Mouse (Mus musculus) CH12.LX (cell line): Measurements from ENCODE around the gene Fus. TPM values are rescaled to one million over a fixed set of nuclear protein-coding genes. Genes with fewer than 3 reads are reported as not detected.
A peak's percentile ranks its signal among the peaks of the same experiment; 100 is the strongest.

Experiments used
- DNase-seq: peaks from one replicate; pipeline ENCODE4 v3.0.0-alpha.2; 2013; ENCODE audit errors: extremely low read depth
- H3K27ac ChIP-seq: 2 replicates; pipeline ENCODE4 v1.5.1; 2012; ENCODE audit warnings: low read depth, mild to moderate bottlenecking, control low read depth, moderate library complexity; ENCODE audit not compliant: insufficient read depth
- H3K27me3 ChIP-seq: replicated peaks from 2 replicates; pipeline ENCODE3; 2012; ENCODE audit warnings: inconsistent platforms
- H3K36me3 ChIP-seq, 2 experiments: replicated peaks in 1 of 2; 2 replicates each; pipeline versions ENCODE3 to v1.6.1; 2012; ENCODE audit warnings: inconsistent platforms in 1 of 2, low read length in 1 of 2, mild to moderate bottlenecking in 1 of 2, mixed read lengths in 1 of 2, moderate library complexity in 1 of 2; ENCODE audit not compliant: control insufficient read depth in 1 of 2, insufficient read depth in 1 of 2
- H3K4me1 ChIP-seq, 2 experiments: 2 replicates each; pipeline ENCODE4 v1.6.1; 2012; ENCODE audit warnings: inconsistent platforms in 1 of 2, moderate library complexity in 1 of 2; ENCODE audit not compliant: insufficient read depth in 2 of 2, control insufficient read depth in 1 of 2
- H3K4me2 ChIP-seq: 2 replicates; pipeline ENCODE4 v1.6.1; 2012; ENCODE audit warnings: low read depth, mild to moderate bottlenecking, control low read depth; ENCODE audit not compliant: poor library complexity, insufficient read depth, severe bottlenecking
- H3K4me3 ChIP-seq, 3 experiments: fragments of 150-350 bp in 1 of 3; sonication (generic) in 1 of 3; replicated peaks in 1 of 3; 2 replicates each; pipeline versions ENCODE3 to v1.5.1; 2011 to 2012; ENCODE audit warnings: low read depth in 2 of 3, low read length in 2 of 3, mild to moderate bottlenecking in 2 of 3, moderate library complexity in 2 of 3, control low read depth in 1 of 3, improper control_type of control experiment in 1 of 3, inconsistent platforms in 1 of 3, mixed read lengths in 1 of 3; ENCODE audit not compliant: poor library complexity in 1 of 3
- H3K79me2 ChIP-seq: replicated peaks from 2 replicates; pipeline ENCODE4 v1.6.1; 2012; ENCODE audit warnings: mild to moderate bottlenecking, moderate library complexity; ENCODE audit not compliant: control insufficient read depth, poor library complexity, insufficient read depth, severe bottlenecking; ENCODE audit errors: extremely low read depth
- H3K9ac ChIP-seq: 2 replicates; pipeline ENCODE4 v1.6.1; 2012; ENCODE audit warnings: low read depth, mild to moderate bottlenecking, control low read depth, moderate library complexity; ENCODE audit not compliant: insufficient read depth
- H3K9me3 ChIP-seq: replicated peaks from 2 replicates; pipeline ENCODE3; 2012; ENCODE audit warnings: low read length, inconsistent platforms, mixed read lengths
- BHLHE40 ChIP-seq: IDR thresholded peaks from 2 replicates; pipeline ENCODE4 v1.6.1; 2011; ENCODE audit warnings: mild to moderate bottlenecking, low read depth, low read length, improper control_type of control experiment
- EP300 ChIP-seq: IDR thresholded peaks from 2 replicates; pipeline ENCODE4 v1.6.1; 2011; ENCODE audit warnings: low read length, improper control_type of control experiment
- ETS1 ChIP-seq: conservative IDR thresholded peaks from 2 replicates; pipeline ENCODE4 v1.6.1; 2012; ENCODE audit warnings: low read depth, mild to moderate bottlenecking, inconsistent platforms, low read length, improper control_type of control experiment, moderate library complexity
- HCFC1 ChIP-seq: IDR thresholded peaks from 2 replicates; pipeline ENCODE4 v1.6.1; 2012; ENCODE audit warnings: low read depth, mild to moderate bottlenecking, inconsistent platforms, low read length, improper control_type of control experiment
- JUN ChIP-seq: IDR thresholded peaks from 2 replicates; pipeline ENCODE4 v1.6.1; 2011; ENCODE audit warnings: low read depth, mild to moderate bottlenecking, low read length, improper control_type of control experiment, moderate library complexity; ENCODE audit not compliant: insufficient read depth
- JUND ChIP-seq: conservative IDR thresholded peaks from 2 replicates; pipeline ENCODE4 v1.6.1; 2011; ENCODE audit warnings: low read depth, low read length, improper control_type of control experiment
- KAT2A ChIP-seq: IDR thresholded peaks from 2 replicates; pipeline ENCODE4 v1.6.1; 2012; ENCODE audit warnings: low read length, improper control_type of control experiment, inconsistent platforms; ENCODE audit not compliant: insufficient replicate concordance
- MAFK ChIP-seq: IDR thresholded peaks from 2 replicates; pipeline ENCODE4 v1.6.1; 2011; ENCODE audit warnings: low read length, improper control_type of control experiment; ENCODE audit not compliant: insufficient replicate concordance
- MAX ChIP-seq: IDR thresholded peaks from 2 replicates; pipeline ENCODE4 v1.6.1; 2011; ENCODE audit warnings: low read length, improper control_type of control experiment
- MAZ ChIP-seq: IDR thresholded peaks from 2 replicates; pipeline ENCODE4 v1.6.1; 2012; ENCODE audit warnings: low read depth, mild to moderate bottlenecking, inconsistent platforms, low read length, improper control_type of control experiment, moderate library complexity
- MEF2A ChIP-seq: IDR thresholded peaks from 2 replicates; pipeline ENCODE4 v1.6.1; 2014; ENCODE audit warnings: low read depth, mild to moderate bottlenecking, inconsistent platforms, low read length, improper control_type of control experiment, borderline replicate concordance
- MXI1 ChIP-seq: IDR thresholded peaks from 2 replicates; pipeline ENCODE4 v1.6.1; 2011; ENCODE audit warnings: mild to moderate bottlenecking, low read depth, low read length, improper control_type of control experiment
- NELFE ChIP-seq: IDR thresholded peaks from 2 replicates; pipeline ENCODE4 v1.6.1; 2011; ENCODE audit warnings: low read depth, low read length, improper control_type of control experiment
- NRF1 ChIP-seq: IDR thresholded peaks from 2 replicates; pipeline ENCODE4 v1.6.1; 2014; ENCODE audit warnings: low read depth, mild to moderate bottlenecking, inconsistent platforms, low read length, improper control_type of control experiment, moderate library complexity
- PAX5 ChIP-seq: IDR thresholded peaks from 2 replicates; pipeline ENCODE4 v1.6.1; 2012; ENCODE audit warnings: low read length, inconsistent platforms, mixed read lengths
- POLR2A ChIP-seq: IDR thresholded peaks from 2 replicates; pipeline ENCODE4 v1.6.1; 2011; ENCODE audit warnings: low read depth, mild to moderate bottlenecking, improper control_type of control experiment, low read length
- POLR2AphosphoS2 ChIP-seq: IDR thresholded peaks from 2 replicates; pipeline ENCODE4 v1.6.1; 2011; ENCODE audit warnings: low read depth, low read length, improper control_type of control experiment
- RAD21 ChIP-seq: IDR thresholded peaks from 2 replicates; pipeline ENCODE4 v1.6.1; 2011; ENCODE audit warnings: low read depth, mild to moderate bottlenecking, low read length, improper control_type of control experiment, moderate library complexity
- TBP ChIP-seq: conservative IDR thresholded peaks from 2 replicates; pipeline ENCODE4 v1.6.1; 2011; ENCODE audit warnings: low read depth, low read length, improper control_type of control experiment
- TCF12 ChIP-seq: IDR thresholded peaks from 2 replicates; pipeline ENCODE4 v1.6.1; 2014; ENCODE audit warnings: low read depth, mild to moderate bottlenecking, inconsistent platforms, low read length, improper control_type of control experiment
- UBTF ChIP-seq: IDR thresholded peaks from 2 replicates; pipeline ENCODE4 v1.6.1; 2012; ENCODE audit warnings: low read depth, mild to moderate bottlenecking, inconsistent platforms, low read length, improper control_type of control experiment, moderate library complexity
- USF1 ChIP-seq: IDR thresholded peaks from 2 replicates; pipeline ENCODE4 v1.6.1; 2014; ENCODE audit warnings: low read depth, mild to moderate bottlenecking, inconsistent platforms, low read length, improper control_type of control experiment
- ZC3H11A ChIP-seq: IDR thresholded peaks from 2 replicates; pipeline ENCODE4 v1.6.1; 2012; ENCODE audit warnings: low read depth, mild to moderate bottlenecking, inconsistent platforms, low read length, improper control_type of control experiment
- ZMIZ1 ChIP-seq: IDR thresholded peaks from 2 replicates; pipeline ENCODE4 v1.6.1; 2012; ENCODE audit warnings: low read depth, mild to moderate bottlenecking, inconsistent platforms, low read length, improper control_type of control experiment
- dilution Hi-C: fragments of 300-500 bp; cut with MboI; formaldehyde crosslinking; loops from 2 replicates; pipeline ENCODE4 v1.14.3; 2020; ENCODE audit warnings: low sequenced_read_pairs; ENCODE audit not compliant: extremely low pct_unique_long_range_greater_than_20kb, extremely low pct_ligation_motif_present
- in situ Hi-C: fragments of 300-500 bp; cut with MboI; formaldehyde crosslinking; loops from 3 replicates; pipeline ENCODE4 v1.14.3; 2019; ENCODE audit warnings: low sequenced_read_pairs, low pct_ligation_motif_present, low pct_unique_long_range_greater_than_20kb, mixed read lengths
- polyA plus RNA-seq: library from polyadenylated mRNA; unstranded; fragments of >175 nt; gene quantifications from 2 replicates; pipeline ENCODE4 v1.2.1, GENCODE M21; 2012; ENCODE audit warnings: low read depth; ENCODE audit not compliant: insufficient read length
- total RNA-seq, 2 experiments: library from RNA; depleted of rRNA; stranded (reverse); fragments of 300-350 nt in 1 of 2; fragments of >200 nt in 1 of 2; gene quantifications; 2 replicates each; pipeline ENCODE4 v1.2.3; 2012 to 2014

Fus gene
- total and polyA plus RNA-seq, 3 experiments: 39.2 to 848 (median 57.7) TPM

DNA sequence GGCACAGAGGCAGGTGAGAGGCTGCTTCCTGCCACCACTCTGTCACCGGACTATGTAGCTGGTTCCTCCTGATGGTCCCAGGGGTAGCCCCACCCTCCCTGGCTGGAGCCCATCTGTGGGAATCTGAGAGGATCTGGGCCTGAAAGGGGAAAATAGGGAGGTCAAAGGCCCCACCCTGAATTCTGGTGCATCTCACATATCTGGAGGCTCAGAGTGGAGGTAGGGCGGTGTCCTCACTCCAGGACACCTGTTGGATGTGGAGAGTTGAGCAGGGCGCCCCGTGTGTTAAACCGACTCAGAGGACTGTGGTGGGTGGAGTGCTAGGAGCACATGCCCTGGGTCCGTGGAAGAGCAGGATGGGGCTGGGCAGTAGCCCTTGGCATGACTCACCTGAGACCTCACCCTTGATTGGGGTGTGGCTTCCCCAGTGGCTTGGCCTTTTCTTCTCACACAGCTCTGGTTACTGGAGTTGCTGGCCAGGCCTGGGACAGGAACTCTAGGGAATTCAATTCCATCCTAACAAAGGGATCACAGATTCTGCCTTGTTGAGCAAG lies 20.7 kb upstream of the Fus start, which contains the start of gene Prss36:
Prss36 (minus strand) TSS at position 256 of the 554 bp plus-strand sequence.
- Histone ChIP-seq H3K79me2 (no peaks in the 10 kb centered on the region), H3K9me3 (no peaks in the 10 kb centered on the region), H3K4me3 (no peak within 1 kb of the TSS), H3K36me3 (no peaks in the 10 kb centered on the region), H3K4me2 (no peak within 1 kb of the TSS), H3K27ac (no peak within 1 kb of the TSS), H3K27me3 (peaks cover 69% of the 10 kb centered on the region), H3K4me1 (no peaks in the 10 kb centered on the region), H3K9ac (no peak within 1 kb of the TSS)
- TF ChIP-seq MAFK (no peak), NELFE (no peak), BHLHE40 (no peak), USF1 (no peak), HCFC1 (no peak), ZMIZ1 (no peak), JUN (no peak), RAD21 (no peak), ZC3H11A (no peak)
- in situ Hi-C loops: no loop called here
- dilution Hi-C loops: no loop called here
- DNase-seq: no peak

- H3K27me3 ChIP-seq: peaks cover 50% of the 10 kb centered on the region
- no peaks in the 10 kb centered on the region for H3K79me2 ChIP-seq
- peaks cover 0 to 4% of the 10 kb centered on the region in 2 experiments; a peak in 1 of 4 replicates for H3K4me1 ChIP-seq
- H3K36me3 ChIP-seq: no peaks in the 10 kb centered on the region
- peak overlapping the region; percentile 61 for H3K4me2 ChIP-seq
- no peak for DNase-seq
- H3K4me3 ChIP-seq: no peak overlapping the region
- H3K9ac ChIP-seq: no peak overlapping the region
- H3K9me3 ChIP-seq: no peaks in the 10 kb centered on the region
- dilution Hi-C loops (no loop called here), in situ Hi-C loops (no loop called here)
- no peak overlapping the region for H3K27ac ChIP-seq
- TF ChIP-seq JUND (no peak), MAFK (no peak), MXI1 (no peak), TCF12 (no peak), MAZ (no peak), POLR2A (no peak), KAT2A (no peak), RAD21 (no peak), ETS1 (no peak), PAX5 (no peak), UBTF (no peak), NELFE (no peak), MAX (no peak), MEF2A (no peak), TBP (no peak), NRF1 (no peak), EP300 (no peak), POLR2AphosphoS2 (no peak), BHLHE40 (no peak)
Measured at GRCm38 (mm10) chr7:127952864-127953581, 14.2 kb upstream of the Fus start.
